Mouse (Mus musculus) splenic B cell, adult 2 months (primary cell): ENCODE data around the gene E130218I03Rik.

Source experiments
- DNase-seq: peaks from one replicate; pipeline ENCODE4 v3.0.0-alpha.2; 2011; ENCODE audit warnings: low read depth, low spot score
- H3K27me3 ChIP-seq: 2 replicates; pipeline ENCODE4 v1.6.1; 2012; ENCODE audit warnings: mild to moderate bottlenecking, low read length, moderate library complexity, mixed read lengths; ENCODE audit not compliant: control insufficient read depth, poor library complexity, insufficient read depth, severe bottlenecking
- H3K36me3 ChIP-seq: 2 replicates; pipeline ENCODE4 v1.6.1; 2012; ENCODE audit warnings: mild to moderate bottlenecking, low read length, moderate library complexity, mixed read lengths; ENCODE audit not compliant: control insufficient read depth, poor library complexity, insufficient read depth, severe bottlenecking

E130218I03Rik gene

DNA sequence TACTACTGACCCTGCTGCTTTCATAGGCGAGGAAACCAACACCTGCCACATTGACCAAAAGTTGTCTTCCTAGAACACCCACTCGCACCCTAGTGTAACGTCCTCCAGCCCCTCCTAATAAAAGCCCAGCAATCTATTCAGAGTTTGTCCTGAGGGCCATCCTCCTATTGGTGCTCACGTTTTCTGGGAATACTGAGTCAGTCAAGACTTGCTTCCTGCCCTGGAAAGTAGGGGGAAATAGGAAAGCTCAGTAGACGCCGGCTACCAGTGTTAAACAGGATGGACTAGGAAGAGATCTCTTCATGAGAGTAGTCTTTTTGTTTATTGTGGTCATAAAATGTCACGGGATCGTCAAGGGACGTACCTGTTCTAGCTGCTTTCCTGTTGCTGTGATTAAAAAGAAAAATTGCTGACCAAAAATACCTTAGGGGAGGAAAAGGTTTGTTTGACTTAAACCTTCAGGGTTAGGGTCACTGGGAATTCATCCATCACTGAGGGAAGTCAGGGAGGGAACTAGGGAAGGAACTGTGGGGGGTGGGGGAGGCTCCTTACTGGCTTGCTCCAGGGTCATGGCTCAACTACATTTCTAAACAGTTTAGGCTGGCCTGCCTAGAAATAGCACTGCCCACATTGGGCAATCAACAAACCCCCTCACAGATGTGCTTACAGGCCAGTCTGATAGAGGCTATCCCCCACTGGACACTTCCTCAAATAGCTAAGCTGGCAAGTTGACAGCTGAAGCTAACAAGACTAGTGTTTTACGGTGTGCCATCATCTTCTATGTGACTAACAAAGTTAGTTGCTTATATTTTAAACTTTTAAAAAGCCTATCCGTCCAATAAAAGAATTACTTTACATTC, 45.2 kb downstream of the E130218I03Rik start:
- peaks cover under 1% of the 10 kb centered on the region; the same call in 1 of the 2 replicates for H3K36me3 ChIP-seq
- H3K27me3 ChIP-seq: no peaks in the 10 kb centered on the region
- DNase-seq: no peak

DNA sequence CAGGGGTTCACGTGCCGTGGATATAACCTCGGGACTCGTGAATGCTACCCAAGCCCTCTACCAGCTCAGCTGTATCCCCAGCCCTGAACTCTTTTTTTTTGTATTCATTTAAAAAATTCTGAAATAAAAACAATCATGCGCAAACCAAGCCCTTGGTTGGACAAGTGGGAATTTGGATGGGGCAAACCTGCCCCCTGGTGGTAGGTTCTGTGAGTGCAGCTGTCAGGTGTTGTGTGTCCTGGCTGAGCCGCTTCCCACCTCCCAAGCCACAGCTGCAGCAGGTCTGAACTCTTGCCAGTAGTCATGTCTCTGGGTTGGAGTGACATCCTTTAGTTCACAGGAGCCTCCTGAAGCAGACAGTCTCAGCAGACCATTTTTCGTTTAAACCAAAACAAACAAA, 48.6 kb downstream of the E130218I03Rik start:
- no peaks in the 10 kb centered on the region for H3K36me3 ChIP-seq
- peak; percentile 90 for DNase-seq

DNA sequence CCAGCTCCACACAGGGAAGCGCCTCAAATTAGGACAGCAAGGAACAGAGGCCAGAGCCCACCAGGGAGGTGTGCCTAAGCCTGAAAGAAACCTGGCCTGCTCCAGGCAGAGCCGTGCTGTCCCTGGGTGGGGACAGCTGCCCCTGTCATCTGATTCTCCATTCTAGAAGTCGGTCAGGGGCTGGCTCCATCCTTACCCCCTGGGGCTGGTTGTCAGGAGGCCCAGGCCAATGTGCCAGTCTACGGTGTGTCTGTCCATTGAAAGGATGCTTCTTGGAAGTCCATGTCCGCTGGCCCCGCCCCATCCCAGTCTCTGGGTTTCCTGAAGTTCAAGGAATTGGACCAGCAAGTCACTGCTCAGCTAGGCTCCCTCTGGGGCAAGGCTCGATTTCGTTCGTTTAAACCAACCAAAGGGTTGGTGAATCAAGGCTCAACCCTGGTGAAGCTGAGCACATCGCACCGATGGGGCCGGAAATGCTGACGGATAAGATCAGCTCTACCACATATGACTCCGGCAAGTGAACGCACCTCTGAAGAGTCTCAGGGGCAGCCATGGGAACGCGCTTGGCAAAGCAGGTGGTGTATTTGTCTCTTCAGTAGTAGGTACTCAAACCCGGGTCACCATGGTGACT, 49.7 kb downstream of the E130218I03Rik start:
- no peak for DNase-seq
- Histone ChIP-seq H3K27me3 (no peaks in the 10 kb centered on the region), H3K36me3 (no peaks in the 10 kb centered on the region)

More for the DNA sequence above, 48.6 kb downstream of the E130218I03Rik start:
- no peaks in the 10 kb centered on the region for H3K27me3 ChIP-seq

DNA sequence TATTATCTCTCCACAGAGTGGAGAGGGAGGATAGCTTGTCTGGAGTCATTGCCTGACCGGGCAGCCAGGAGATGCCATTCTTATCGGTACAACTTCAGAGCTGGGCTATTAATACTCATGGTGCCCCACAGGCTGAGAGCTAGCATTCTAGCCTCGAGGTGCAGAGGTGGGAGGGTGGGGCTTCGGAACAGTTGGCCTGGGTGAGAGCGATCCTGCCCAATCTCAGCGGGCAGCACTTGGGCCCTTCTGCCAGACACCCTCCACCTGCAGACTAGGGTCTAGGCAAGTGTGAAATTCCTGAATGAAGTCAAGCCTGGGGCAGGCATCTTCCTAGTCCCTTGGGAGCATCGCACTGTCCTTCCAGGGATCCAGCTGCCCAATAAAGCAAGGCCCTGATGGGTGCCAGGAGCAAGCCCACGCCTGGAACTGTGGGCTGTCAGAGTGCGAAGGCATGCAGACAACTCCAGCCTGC, 50.3 kb downstream of the E130218I03Rik start:
- DNase-seq: no peak
- no peaks in the 10 kb centered on the region for H3K27me3 ChIP-seq
- H3K36me3 ChIP-seq: no peaks in the 10 kb centered on the region
